7 mouse cellular contexts compared by ENCODE assay signal in the genomic region with DNA sequence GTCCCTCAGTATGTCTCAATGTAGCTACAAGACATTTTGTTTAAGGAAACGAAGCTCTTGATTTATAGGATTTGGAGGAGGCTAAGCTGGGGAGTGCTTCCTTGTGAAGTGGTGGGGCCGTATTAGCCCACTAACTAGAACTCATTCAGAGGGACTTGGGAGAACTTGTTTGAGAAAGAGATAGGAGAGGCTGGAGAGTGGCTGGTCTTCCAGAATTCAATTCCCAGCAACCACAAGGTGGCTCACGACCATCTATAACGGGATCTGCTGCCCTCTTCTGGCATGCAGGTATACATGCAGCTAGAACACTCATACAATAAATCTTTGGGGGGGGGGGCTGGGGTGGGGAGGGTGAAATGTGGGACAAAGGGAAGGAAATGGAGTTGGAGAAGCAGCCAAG.
A peak's percentile ranks its signal among the peaks of the same experiment; 100 is the strongest.
DNase-seq lines count a peak whose midpoint lies in the region; TF ChIP-seq lines count a peak whose summit lies in the region.

No protein-coding gene starts in this region.

- no peaks in the 10 kb centered on the region for H3K9me3 ChIP-seq in MEL (replicated peaks; ENCODE audit: insufficient read depth, low read length)

- peak; percentile 46 to 47 for DNase-seq in left cerebral cortex, adult 2 months (ENCODE audit: extremely low spot score in 1 of 2, low spot score in 2 of 2)
- DNase-seq in left cerebral cortex, adult 8-10 months (ENCODE audit: low spot score in 2 of 2), result no peak
- DNase-seq in MEL (ENCODE audit: low read depth, low spot score), result peak; percentile 4
- DNase-seq in cerebellum, postnatal 10 days, result peak; percentile 70
- DNase-seq in heart, postnatal 4 days, result peak; percentile 69
- peak; percentile 48 to 65 for DNase-seq in lung, adult 18-20 months
- no peak for DNase-seq in natural killer cell, adult 2 months (ENCODE audit: low spot score in 2 of 2)

- no peak for TF ChIP-seq RAD21 in MEL (IDR thresholded peaks at IDR 0.05; ENCODE audit: low read depth, low read length)

- TF ChIP-seq POLR2A in MEL (IDR thresholded peaks at IDR 0.05; ENCODE audit: control insufficient read depth in 1 of 2, insufficient read depth in 1 of 2, low read depth in 1 of 2, low read length in 2 of 2, poor library complexity in 1 of 2), result no peak

- no peak for TF ChIP-seq EP300 in MEL (IDR thresholded peaks at IDR 0.05; ENCODE audit: low read depth in 1 of 2, low read length in 2 of 2)

- peak; percentile 60 for TF ChIP-seq CTCF in left cerebral cortex, adult 2 months (IDR thresholded peaks at IDR 0.05)
- peak in 1 of 3 experiments; percentile 27; a peak in 3 of 6 replicates for TF ChIP-seq CTCF in MEL (IDR thresholded peaks at IDR 0.05 in 2 of 3, conservative IDR thresholded peaks at IDR 0.05 in 1 of 3; ENCODE audit: control insufficient read depth in 1 of 3, insufficient read depth in 1 of 3, low read depth in 2 of 3, low read length in 3 of 3, poor library complexity in 1 of 3, severe bottlenecking in 1 of 3)

- no peaks in the 10 kb centered on the region for H3K79me2 ChIP-seq in MEL (ENCODE audit: control insufficient read depth, insufficient read depth, low read length, poor library complexity)

- H3K4me1 ChIP-seq in MEL (ENCODE audit: control insufficient read depth in 1 of 2, insufficient read depth in 2 of 2, low read length in 2 of 2), result no peaks in the 10 kb centered on the region

- H3K27me3 ChIP-seq in MEL (ENCODE audit: control insufficient read depth in 1 of 2, insufficient read depth in 2 of 2, low read length in 2 of 2), result no peaks in the 10 kb centered on the region

- H3K9ac ChIP-seq in MEL (ENCODE audit: control insufficient read depth, low read depth, low read length, poor library complexity, severe bottlenecking), result no peak overlapping the region

- H3K36me3 ChIP-seq in MEL (ENCODE audit: control insufficient read depth in 1 of 2, insufficient read depth in 2 of 2, low read length in 2 of 2), result no peaks in the 10 kb centered on the region

- intact Hi-C loops in left cerebral cortex, adult 2 months (cut with DNase I), result loop anchor here (5.0 to 10.0 kb wide), 2 partner anchors 133 to 965 kb away; no protein-coding TSS in a partner anchor

- H3K4me3 ChIP-seq in left cerebral cortex, adult 2 months, result no peak overlapping the region
- H3K4me3 ChIP-seq in MEL (ENCODE audit: control insufficient read depth in 1 of 2, insufficient read depth in 1 of 2, low read depth in 2 of 2, low read length in 2 of 2), result no peak overlapping the region

- H3K27ac ChIP-seq in left cerebral cortex, adult 2 months, result no peak overlapping the region
- H3K27ac ChIP-seq in MEL (ENCODE audit: control insufficient read depth, low read depth, low read length), result no peak overlapping the region

TF ChIP-seq in MEL, 35 proteins besides CTCF, POLR2A, EP300 and RAD21:
- TF ChIP-seq MEF2A (IDR thresholded peaks at IDR 0.05; ENCODE audit: extremely low read depth, insufficient replicate concordance, low read depth, low read length, poor library complexity, severe bottlenecking) (no peak), TBP (IDR thresholded peaks at IDR 0.05; ENCODE audit: low read depth, low read length) (no peak), TCF12 (IDR thresholded peaks at IDR 0.05; ENCODE audit: low read depth, low read length) (no peak), ZC3H11A (IDR thresholded peaks at IDR 0.05; ENCODE audit: low read depth, low read length) (no peak), HCFC1 (IDR thresholded peaks at IDR 0.05; ENCODE audit: low read depth, low read length) (no peak), POLR2AphosphoS5 (IDR thresholded peaks at IDR 0.05; ENCODE audit: borderline replicate concordance, low read depth, low read length) (no peak), MAX (IDR thresholded peaks at IDR 0.05; ENCODE audit: low read length) (no peak), UBTF (IDR thresholded peaks at IDR 0.05; ENCODE audit: borderline replicate concordance, insufficient read depth, low read depth, low read length) (no peak), ETS1 (IDR thresholded peaks at IDR 0.05; ENCODE audit: low read depth, low read length) (no peak), MXI1 (IDR thresholded peaks at IDR 0.05; ENCODE audit: low read depth, low read length) (no peak), KAT2A (conservative IDR thresholded peaks at IDR 0.05; ENCODE audit: low read depth, low read length) (no peak), NELFE (IDR thresholded peaks at IDR 0.05; ENCODE audit: low read depth, low read length) (no peak), USF2 (IDR thresholded peaks at IDR 0.05; ENCODE audit: borderline replicate concordance in 1 of 2, insufficient read depth in 1 of 2, low read depth in 1 of 2, low read length in 2 of 2) (no peak), CHD1 (IDR thresholded peaks at IDR 0.05; ENCODE audit: low read depth, low read length) (no peak), MYC (IDR thresholded peaks at IDR 0.05; ENCODE audit: low read depth, low read length) (no peak)

Comparison
In these comparisons a context has a peak if more than half of its experiments do, and no peak if none do; other contexts are left out.
1. DNase-seq: peak in left cerebral cortex, adult 2 months (2 of 2), MEL (single experiment), cerebellum, postnatal 10 days (2 of 2), heart, postnatal 4 days (single experiment) and lung, adult 18-20 months (2 of 2); none in left cerebral cortex, adult 8-10 months (0 of 2) and natural killer cell, adult 2 months (0 of 2).